Mouse (Mus musculus): ENCODE measurements around the gene Msln. TPM values are rescaled to one million over a fixed set of nuclear protein-coding genes. Genes with fewer than 3 reads are reported as not detected.

Msln gene
- total and polyA plus RNA-seq, 3 experiments = not detected

GRCm38 (mm10) chr17:25762591-25762990 lies 8.4 kb upstream of the Msln start:
- peaks cover 12 to 14% of the 10 kb centered on the region in 2 experiments for H3K27me3 ChIP-seq (ENCODE audit: control insufficient read depth in 1 of 2, insufficient read depth in 2 of 2, low read length in 2 of 2)
- no peak overlapping the region for H3K27ac ChIP-seq (ENCODE audit: control insufficient read depth, low read depth, low read length)
- no peak overlapping the region for H3K9ac ChIP-seq (ENCODE audit: control insufficient read depth, low read depth, low read length, poor library complexity, severe bottlenecking)
- no peaks in the 10 kb centered on the region for H3K36me3 ChIP-seq (ENCODE audit: control insufficient read depth in 1 of 2, insufficient read depth in 2 of 2, low read length in 2 of 2)
- no peaks in the 10 kb centered on the region for H3K79me2 ChIP-seq (ENCODE audit: control insufficient read depth, insufficient read depth, low read length, poor library complexity)
- TF ChIP-seq JUND (IDR thresholded peaks at IDR 0.05; ENCODE audit: low read depth, low read length) = no peak
- TF ChIP-seq ETS1 (IDR thresholded peaks at IDR 0.05; ENCODE audit: low read depth, low read length) = no peak
- TF ChIP-seq NRF1 (IDR thresholded peaks at IDR 0.05; ENCODE audit: insufficient read depth, low read depth, low read length, poor library complexity, severe bottlenecking) = no peak
- TF ChIP-seq ZNF384 (IDR thresholded peaks at IDR 0.05; ENCODE audit: low read depth, low read length) = no peak
- TF ChIP-seq ZMIZ1 (IDR thresholded peaks at IDR 0.05; ENCODE audit: low read depth, low read length) = no peak
- TF ChIP-seq MAX (IDR thresholded peaks at IDR 0.05; ENCODE audit: low read length) = no peak
- no peak for TF ChIP-seq TCF12 (IDR thresholded peaks at IDR 0.05; ENCODE audit: low read depth, low read length)
- no peak for TF ChIP-seq GABPA (IDR thresholded peaks at IDR 0.05; ENCODE audit: low read depth, low read length)
- no peak overlapping the region for H3K4me3 ChIP-seq (ENCODE audit: control insufficient read depth in 1 of 2, insufficient read depth in 1 of 2, low read depth in 2 of 2, low read length in 2 of 2)
- no peaks in the 10 kb centered on the region for H3K9me3 ChIP-seq (replicated peaks; ENCODE audit: insufficient read depth, low read length)
- DNase-seq (ENCODE audit: low read depth, low spot score) = no peak
- no peaks in the 10 kb centered on the region for H3K4me1 ChIP-seq (ENCODE audit: control insufficient read depth in 1 of 2, insufficient read depth in 2 of 2, low read length in 2 of 2)

GRCm38 (mm10) chr17:25761561-25761970 lies 7.4 kb upstream of the Msln start:
- Histone ChIP-seq H3K27me3 (ENCODE audit: control insufficient read depth in 1 of 2, insufficient read depth in 2 of 2, low read length in 2 of 2) (peaks cover 12 to 16% of the 10 kb centered on the region in 2 experiments), H3K27ac (ENCODE audit: control insufficient read depth, low read depth, low read length) (no peak overlapping the region), H3K9ac (ENCODE audit: control insufficient read depth, low read depth, low read length, poor library complexity, severe bottlenecking) (no peak overlapping the region), H3K4me3 (ENCODE audit: control insufficient read depth in 1 of 2, insufficient read depth in 1 of 2, low read depth in 2 of 2, low read length in 2 of 2) (no peak overlapping the region), H3K4me1 (ENCODE audit: control insufficient read depth in 1 of 2, insufficient read depth in 2 of 2, low read length in 2 of 2) (no peaks in the 10 kb centered on the region), H3K36me3 (ENCODE audit: control insufficient read depth in 1 of 2, insufficient read depth in 2 of 2, low read length in 2 of 2) (no peaks in the 10 kb centered on the region), H3K9me3 (replicated peaks; ENCODE audit: insufficient read depth, low read length) (no peaks in the 10 kb centered on the region), H3K79me2 (ENCODE audit: control insufficient read depth, insufficient read depth, low read length, poor library complexity) (no peaks in the 10 kb centered on the region)
- no peak for TF ChIP-seq UBTF (IDR thresholded peaks at IDR 0.05; ENCODE audit: borderline replicate concordance, insufficient read depth, low read depth, low read length)
- no peak for TF ChIP-seq MEF2A (IDR thresholded peaks at IDR 0.05; ENCODE audit: extremely low read depth, insufficient replicate concordance, low read depth, low read length, poor library complexity, severe bottlenecking)
- TF ChIP-seq POLR2AphosphoS5 (IDR thresholded peaks at IDR 0.05; ENCODE audit: borderline replicate concordance, low read depth, low read length) = no peak
- no peak for TF ChIP-seq GATA1 (IDR thresholded peaks at IDR 0.05; ENCODE audit: low read depth, low read length)
- DNase-seq (ENCODE audit: low read depth, low spot score) = no peak

GRCm38 (mm10) chr17:25760148-25760547 lies 6.0 kb upstream of the Msln start:
- peaks cover 9 to 13% of the 10 kb centered on the region in 2 experiments for H3K27me3 ChIP-seq (ENCODE audit: control insufficient read depth in 1 of 2, insufficient read depth in 2 of 2, low read length in 2 of 2)
- no peaks in the 10 kb centered on the region for H3K4me1 ChIP-seq (ENCODE audit: control insufficient read depth in 1 of 2, insufficient read depth in 2 of 2, low read length in 2 of 2)
- H3K79me2 ChIP-seq (ENCODE audit: control insufficient read depth, insufficient read depth, low read length, poor library complexity) = no peaks in the 10 kb centered on the region
- DNase-seq (ENCODE audit: low read depth, low spot score) = no peak
- no peaks in the 10 kb centered on the region for H3K36me3 ChIP-seq (ENCODE audit: control insufficient read depth in 1 of 2, insufficient read depth in 2 of 2, low read length in 2 of 2)
- no peak overlapping the region for H3K4me3 ChIP-seq (ENCODE audit: control insufficient read depth in 1 of 2, insufficient read depth in 1 of 2, low read depth in 2 of 2, low read length in 2 of 2)
- no peaks in the 10 kb centered on the region for H3K9me3 ChIP-seq (replicated peaks; ENCODE audit: insufficient read depth, low read length)
- no peak overlapping the region for H3K27ac ChIP-seq (ENCODE audit: control insufficient read depth, low read depth, low read length)
- TF ChIP-seq MAZ (IDR thresholded peaks at IDR 0.05; ENCODE audit: low read depth, low read length) = no peak
- no peak for TF ChIP-seq USF1 (IDR thresholded peaks at IDR 0.05; ENCODE audit: low read depth, low read length)
- no peak for TF ChIP-seq CHD2 (IDR thresholded peaks at IDR 0.05; ENCODE audit: low read length)
- no peak for TF ChIP-seq MXI1 (IDR thresholded peaks at IDR 0.05; ENCODE audit: low read depth, low read length)
- no peak for TF ChIP-seq ZNF384 (IDR thresholded peaks at IDR 0.05; ENCODE audit: low read depth, low read length)
- no peak for TF ChIP-seq MYB (IDR thresholded peaks at IDR 0.05; ENCODE audit: low read depth, low read length)
- no peak for TF ChIP-seq POLR2AphosphoS2 (IDR thresholded peaks at IDR 0.05; ENCODE audit: low read length)
- no peak for TF ChIP-seq TCF12 (IDR thresholded peaks at IDR 0.05; ENCODE audit: low read depth, low read length)
- no peak for TF ChIP-seq RAD21 (IDR thresholded peaks at IDR 0.05; ENCODE audit: low read depth, low read length)
- TF ChIP-seq GATA1 (IDR thresholded peaks at IDR 0.05; ENCODE audit: low read depth, low read length) = no peak
- TF ChIP-seq NELFE (IDR thresholded peaks at IDR 0.05; ENCODE audit: low read depth, low read length) = no peak
- TF ChIP-seq MEF2A (IDR thresholded peaks at IDR 0.05; ENCODE audit: extremely low read depth, insufficient replicate concordance, low read depth, low read length, poor library complexity, severe bottlenecking) = no peak
- H3K9ac ChIP-seq (ENCODE audit: control insufficient read depth, low read depth, low read length, poor library complexity, severe bottlenecking) = no peak overlapping the region
